Mouse (Mus musculus): Measurements from ENCODE around the gene Rab3a. TPM values are rescaled to one million over a fixed set of nuclear protein-coding genes. Genes with fewer than 3 reads are reported as not detected.

Gene Rab3a
- polyA plus RNA-seq, 1 experiment from 2014 or later: 27.7 TPM

- no peak for ATAC-seq (replicated peaks; ENCODE audit: low FRiP score, low TSS enrichment, low read depth)
- Histone ChIP-seq H3K27me3 (replicated peaks; ENCODE audit: control insufficient read depth, insufficient read depth, low read length) (peaks cover 50% of the 10 kb centered on the region), H3K4me2 (ENCODE audit: low read length) (no peak overlapping the region), H3K4me3 (ENCODE audit: low read depth, low read length) (no peak overlapping the region), H3K4me1 (replicated peaks; ENCODE audit: control insufficient read depth, insufficient read depth, low read length) (peaks cover 8% of the 10 kb centered on the region; the same call in 1 of the 2 replicates), H3K27ac (ENCODE audit: low read depth) (no peak overlapping the region), H3K36me3 (ENCODE audit: control insufficient read depth, insufficient read depth, low read length) (no peaks in the 10 kb centered on the region), H3K9me3 (ENCODE audit: control insufficient read depth, low read length) (no peaks in the 10 kb centered on the region), H3K9ac (ENCODE audit: low read length) (no peak overlapping the region)
- DNase-seq (ENCODE audit: low spot score): no peak
- 65% methylated on average over 1 of the region's 1 CpGs for WGBS
Observed at GRCm38 (mm10) chr8:70801830-70802229, 47.4 kb downstream of the Rab3a start.

GRCm38 (mm10) chr8:70802786-70803510 is 48.5 kb downstream of the Rab3a start:
- Histone ChIP-seq H3K27me3 (replicated peaks; ENCODE audit: control insufficient read depth, insufficient read depth, low read length) (peaks cover 48% of the 10 kb centered on the region), H3K9ac (ENCODE audit: low read length) (no peak overlapping the region), H3K4me2 (ENCODE audit: low read length) (no peak overlapping the region), H3K9me3 (ENCODE audit: control insufficient read depth, low read length) (no peaks in the 10 kb centered on the region), H3K27ac (ENCODE audit: low read depth) (no peak overlapping the region), H3K4me3 (ENCODE audit: low read depth, low read length) (no peak overlapping the region), H3K4me1 (replicated peaks; ENCODE audit: control insufficient read depth, insufficient read depth, low read length) (peaks cover 8% of the 10 kb centered on the region; the same call in 1 of the 2 replicates), H3K36me3 (ENCODE audit: control insufficient read depth, insufficient read depth, low read length) (no peaks in the 10 kb centered on the region)
- 64% methylated on average over 11 of the region's 11 CpGs for WGBS
- DNase-seq (ENCODE audit: low spot score): no peak
- ATAC-seq (replicated peaks; ENCODE audit: low FRiP score, low TSS enrichment, low read depth): no peak

GRCm38 (mm10) chr8:70803761-70804480 is 49.4 kb downstream of the Rab3a start:
- peak overlapping the region; percentile 41 for H3K4me3 ChIP-seq (ENCODE audit: low read depth, low read length)
- WGBS: 1% methylated on average over 47 of the region's 47 CpGs
- DNase-seq (ENCODE audit: low spot score): no peak
- H3K4me2 ChIP-seq (ENCODE audit: low read length): peak overlapping the region; percentile 67
- H3K4me1 ChIP-seq (replicated peaks; ENCODE audit: control insufficient read depth, insufficient read depth, low read length): peaks cover 8% of the 10 kb centered on the region; the same call in 1 of the 2 replicates
- ATAC-seq (replicated peaks; ENCODE audit: low FRiP score, low TSS enrichment, low read depth): no peak
- no peaks in the 10 kb centered on the region for H3K9me3 ChIP-seq (ENCODE audit: control insufficient read depth, low read length)
- 0 out of 2 replicates have a peak overlapping the region, but pooled peaks have one; percentile 17 for H3K9ac ChIP-seq (ENCODE audit: low read length)
- no peak overlapping the region for H3K27ac ChIP-seq (ENCODE audit: low read depth)
- peaks cover 38% of the 10 kb centered on the region for H3K27me3 ChIP-seq (replicated peaks; ENCODE audit: control insufficient read depth, insufficient read depth, low read length)
- no peaks in the 10 kb centered on the region for H3K36me3 ChIP-seq (ENCODE audit: control insufficient read depth, insufficient read depth, low read length)

- WGBS: 2% methylated on average over 45 of the region's 45 CpGs
- H3K27me3 ChIP-seq (replicated peaks; ENCODE audit: control insufficient read depth, insufficient read depth, low read length): peaks cover 31% of the 10 kb centered on the region
Observed at GRCm38 (mm10) chr8:70804481-70805206, 50.2 kb downstream of the Rab3a start, which contains the start of gene Mast3. Gene Mast3, minus strand, starts transcription at chr8:70805054.

GRCm38 (mm10) chr8:70806541-70806940 is 52.1 kb downstream of the Rab3a start:
- WGBS: 74% methylated on average over 4 of the region's 4 CpGs
- ATAC-seq (replicated peaks; ENCODE audit: low FRiP score, low TSS enrichment, low read depth): no peak
- peaks cover 18% of the 10 kb centered on the region for H3K27me3 ChIP-seq (replicated peaks; ENCODE audit: control insufficient read depth, insufficient read depth, low read length)

More at GRCm38 (mm10) chr8:70804481-70805206, 50.2 kb downstream of the Rab3a start, which contains the start of gene Mast3:
- H3K27ac ChIP-seq (ENCODE audit: low read depth): no peak within 1 kb of the TSS
- DNase-seq (ENCODE audit: low spot score) (peak; percentile 88), ATAC-seq (replicated peaks; ENCODE audit: low FRiP score, low TSS enrichment, low read depth) (peak; percentile 85)
- H3K36me3 ChIP-seq (ENCODE audit: control insufficient read depth, insufficient read depth, low read length): no peaks in the 10 kb centered on the region
- peaks cover 8% of the 10 kb centered on the region; the same call in 1 of the 2 replicates for H3K4me1 ChIP-seq (replicated peaks; ENCODE audit: control insufficient read depth, insufficient read depth, low read length)
- 0 out of 2 replicates have a peak within 1 kb of the TSS, but pooled peaks have one; percentile 17 for H3K9ac ChIP-seq (ENCODE audit: low read length)
- H3K4me3 ChIP-seq (ENCODE audit: low read depth, low read length): peak within 1 kb of the TSS; percentile 41
- H3K9me3 ChIP-seq (ENCODE audit: control insufficient read depth, low read length): no peaks in the 10 kb centered on the region
- peak within 1 kb of the TSS; percentile 67 for H3K4me2 ChIP-seq (ENCODE audit: low read length)

GRCm38 (mm10) chr8:70807304-70807703 is 52.8 kb downstream of the Rab3a start:
- WGBS: 54% methylated on average over 1 of the region's 1 CpGs
- Histone ChIP-seq H3K4me1 (replicated peaks; ENCODE audit: control insufficient read depth, insufficient read depth, low read length) (peaks cover 8% of the 10 kb centered on the region; the same call in 1 of the 2 replicates), H3K27ac (ENCODE audit: low read depth) (no peak overlapping the region), H3K4me2 (ENCODE audit: low read length) (no peak overlapping the region), H3K9ac (ENCODE audit: low read length) (no peak overlapping the region), H3K36me3 (ENCODE audit: control insufficient read depth, insufficient read depth, low read length) (no peaks in the 10 kb centered on the region), H3K4me3 (ENCODE audit: low read depth, low read length) (no peak overlapping the region), H3K27me3 (replicated peaks; ENCODE audit: control insufficient read depth, insufficient read depth, low read length) (peaks cover 16% of the 10 kb centered on the region), H3K9me3 (ENCODE audit: control insufficient read depth, low read length) (no peaks in the 10 kb centered on the region)
- DNase-seq (ENCODE audit: low spot score) (no peak), ATAC-seq (replicated peaks; ENCODE audit: low FRiP score, low TSS enrichment, low read depth) (no peak)

More at GRCm38 (mm10) chr8:70806541-70806940, 52.1 kb downstream of the Rab3a start:
- Histone ChIP-seq H3K9ac (ENCODE audit: low read length) (no peak overlapping the region), H3K4me2 (ENCODE audit: low read length) (no peak overlapping the region), H3K36me3 (ENCODE audit: control insufficient read depth, insufficient read depth, low read length) (no peaks in the 10 kb centered on the region), H3K4me1 (replicated peaks; ENCODE audit: control insufficient read depth, insufficient read depth, low read length) (peaks cover 8% of the 10 kb centered on the region; the same call in 1 of the 2 replicates), H3K4me3 (ENCODE audit: low read depth, low read length) (no peak overlapping the region), H3K9me3 (ENCODE audit: control insufficient read depth, low read length) (no peaks in the 10 kb centered on the region), H3K27ac (ENCODE audit: low read depth) (no peak overlapping the region)
- DNase-seq (ENCODE audit: low spot score): no peak

- H3K4me3 ChIP-seq (ENCODE audit: low read depth, low read length): no peak within 1 kb of the TSS
- WGBS: 66% methylated on average over 5 of the region's 5 CpGs
Observed at GRCm38 (mm10) chr8:70808239-70808638, 53.8 kb downstream of the Rab3a start, which contains the start of gene Il12rb1. Gene Il12rb1, plus strand, starts transcription at chr8:70808449.

More at GRCm38 (mm10) chr8:70808239-70808638, 53.8 kb downstream of the Rab3a start, which contains the start of gene Il12rb1:
- Histone ChIP-seq H3K36me3 (ENCODE audit: control insufficient read depth, insufficient read depth, low read length) (no peaks in the 10 kb centered on the region), H3K9me3 (ENCODE audit: control insufficient read depth, low read length) (no peaks in the 10 kb centered on the region), H3K4me2 (ENCODE audit: low read length) (no peak within 1 kb of the TSS), H3K4me1 (replicated peaks; ENCODE audit: control insufficient read depth, insufficient read depth, low read length) (peaks cover 8% of the 10 kb centered on the region; the same call in 1 of the 2 replicates), H3K27me3 (replicated peaks; ENCODE audit: control insufficient read depth, insufficient read depth, low read length) (peaks cover 9% of the 10 kb centered on the region), H3K9ac (ENCODE audit: low read length) (no peak within 1 kb of the TSS), H3K27ac (ENCODE audit: low read depth) (no peak within 1 kb of the TSS)
- ATAC-seq (replicated peaks; ENCODE audit: low FRiP score, low TSS enrichment, low read depth) (no peak), DNase-seq (ENCODE audit: low spot score) (no peak)
